Mouse (Mus musculus) CD4-positive naive resting alpha-beta T cell, adult 76 days (primary cell): ENCODE data around the gene Igfn1. TPM values are rescaled to one million over a fixed set of nuclear protein-coding genes. Genes with fewer than 3 reads are reported as not detected.

ENCODE experiments used
- total RNA-seq: library from RNA; stranded (reverse); gene quantifications from one replicate; pipeline ENCODE4 v1.2.4, GENCODE M21; 2023

The Igfn1 gene
- total RNA-seq = not detected

GRCm38 (mm10) chr1:136006292-136006748 is at the start of gene Igfn1:
Gene Igfn1, minus strand, starts transcription at chr1:136006342.

DNA sequence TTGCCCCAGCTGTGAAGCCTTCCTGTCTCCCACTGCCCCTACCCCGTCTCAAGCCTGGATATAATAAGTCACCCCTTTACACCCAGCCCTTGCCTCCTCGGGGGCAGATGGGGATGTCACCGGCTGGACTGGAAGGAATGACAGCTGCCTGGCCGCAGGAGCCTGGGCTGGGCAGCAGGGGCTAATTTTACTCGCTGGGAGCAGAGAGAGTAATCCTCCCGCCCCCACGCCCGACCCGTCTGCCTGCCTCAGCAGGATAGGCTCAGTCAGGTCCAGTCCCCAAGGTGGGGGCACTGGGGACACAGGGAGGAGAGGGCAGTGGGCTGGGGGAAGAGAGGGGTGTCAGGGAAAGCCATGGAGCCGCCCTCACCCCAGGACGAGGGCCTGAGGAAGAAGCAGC is 46.4 kb upstream of the Igfn1 start, which contains the start of gene Cacna1s:
Gene Cacna1s, plus strand, starts transcription at position 204 of the 400 bp plus-strand sequence.

GRCm38 (mm10) chr1:136050312-136051012 is 44.3 kb upstream of the Igfn1 start, which contains the start of gene Ascl5:
Gene Ascl5, plus strand, starts transcription at chr1:136050804.

DNA sequence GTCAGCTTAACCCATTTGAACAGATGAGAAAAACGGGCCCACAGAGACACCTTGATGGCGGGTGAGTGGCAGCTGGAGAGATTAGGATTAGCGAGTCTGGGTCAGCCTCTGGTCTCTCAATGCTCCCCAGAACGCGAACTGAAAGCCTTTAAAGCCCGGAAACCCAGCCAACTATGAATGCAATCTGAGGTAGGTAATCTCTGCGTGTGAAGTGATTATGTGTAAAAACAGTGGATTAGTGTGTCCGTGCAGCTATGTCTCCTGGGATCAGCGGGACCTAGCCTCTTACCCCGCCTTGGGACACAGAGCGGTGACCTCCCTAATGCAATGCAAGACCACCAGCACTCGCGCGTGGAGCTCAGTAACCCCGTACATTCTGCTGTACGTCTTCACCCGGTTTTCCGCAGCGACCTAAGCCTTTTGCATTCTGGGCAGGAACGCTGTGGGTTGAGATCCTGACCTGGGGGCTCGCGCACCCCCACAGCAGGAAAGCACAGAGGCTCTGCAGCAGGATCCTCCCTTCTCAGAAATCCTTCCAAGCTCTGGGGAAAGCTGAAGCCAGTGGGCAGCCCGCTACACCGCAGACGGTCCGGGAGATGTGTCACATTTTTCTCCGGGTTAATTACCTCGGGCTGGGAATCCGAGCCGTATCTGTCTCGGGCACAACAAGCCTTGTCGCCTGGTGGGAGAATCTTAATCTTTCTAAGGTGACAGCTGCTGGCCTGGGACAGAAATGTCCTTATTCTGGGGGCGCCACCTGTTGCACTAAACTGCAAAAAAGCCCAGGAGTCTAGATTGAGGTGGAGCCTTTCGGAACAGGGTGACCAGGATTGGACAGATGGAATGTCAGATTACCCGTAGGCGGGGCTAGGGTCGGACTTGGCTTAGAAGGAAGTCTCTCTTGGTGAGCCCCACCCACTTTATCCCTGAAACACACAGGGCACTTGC is 1.3 kb upstream of the Igfn1 start, which contains the start of gene Tmem9:
Gene Tmem9, plus strand, starts transcription at position 940 of the 948 bp plus-strand sequence.

DNA sequence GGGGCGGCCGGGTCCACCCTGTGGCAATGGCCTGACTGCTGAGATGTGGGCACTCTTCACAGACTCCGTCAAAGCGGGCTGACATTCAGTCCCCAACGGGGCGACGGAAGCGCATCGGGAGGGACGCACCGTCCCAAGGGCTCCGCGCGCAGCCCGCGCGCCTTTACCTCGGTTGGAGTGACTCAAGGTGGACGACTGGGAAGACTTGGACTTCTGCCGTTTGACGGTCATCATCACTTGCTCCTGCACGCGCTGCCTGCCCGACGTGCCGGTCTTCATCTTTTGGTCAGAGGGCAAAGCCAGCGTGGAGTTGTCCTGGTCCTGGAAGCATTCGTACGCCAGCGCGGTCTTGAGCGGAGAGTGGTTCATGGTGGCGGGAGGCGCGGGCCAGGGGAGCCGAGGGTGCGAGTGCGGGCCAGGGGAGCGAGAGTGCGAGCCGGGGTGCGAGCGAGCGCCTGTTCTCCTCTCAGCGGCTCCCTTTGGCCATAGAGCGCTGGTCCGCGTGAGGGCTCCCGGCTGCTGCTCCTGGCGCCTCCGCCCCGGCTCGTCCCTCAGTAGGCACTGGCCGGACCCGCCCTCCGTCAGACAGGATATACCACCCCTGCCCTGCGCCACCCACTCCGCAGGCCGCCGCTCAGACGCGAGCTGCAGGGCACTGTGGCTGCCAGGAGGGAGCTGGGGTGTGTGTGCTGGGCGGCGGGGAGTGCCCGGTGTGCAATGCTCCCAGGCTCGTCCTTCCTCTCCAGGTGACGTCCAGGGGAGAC is 87.3 kb downstream of the Igfn1 start, which contains the start of gene Pkp1:
Gene Pkp1, minus strand, starts transcription at position 564 of the 764 bp plus-strand sequence.

Other genes with a start within 250 kb of the Igfn1 start
- not detected for gene Phlda3, start 240.2 kb downstream of the Igfn1 start, total RNA-seq
- 1.3 TPM for gene Tnni1, start 226.9 kb downstream of the Igfn1 start, total RNA-seq
- 0.73 TPM for gene Lad1, start 187.7 kb downstream of the Igfn1 start, total RNA-seq
- not detected for gene Tnnt2, start 170.0 kb downstream of the Igfn1 start, total RNA-seq
- not detected for gene Pkp1, start 87.1 kb downstream of the Igfn1 start, total RNA-seq
- gene Tmem9, start 1.8 kb upstream of the Igfn1 start, total RNA-seq = 20.8 TPM
- not detected for gene Ascl5, start 44.5 kb upstream of the Igfn1 start, total RNA-seq
- 1.8 TPM for gene Cacna1s, start 46.4 kb upstream of the Igfn1 start, total RNA-seq
- gene Kif21b, start 125.0 kb upstream of the Igfn1 start, total RNA-seq = 353 TPM
- not detected for gene Mroh3, start 206.5 kb upstream of the Igfn1 start, total RNA-seq
- gene Inava, start 227.9 kb upstream of the Igfn1 start, total RNA-seq = not detected